Mouse (Mus musculus): ENCODE results near the gene Cers5.

DNA sequence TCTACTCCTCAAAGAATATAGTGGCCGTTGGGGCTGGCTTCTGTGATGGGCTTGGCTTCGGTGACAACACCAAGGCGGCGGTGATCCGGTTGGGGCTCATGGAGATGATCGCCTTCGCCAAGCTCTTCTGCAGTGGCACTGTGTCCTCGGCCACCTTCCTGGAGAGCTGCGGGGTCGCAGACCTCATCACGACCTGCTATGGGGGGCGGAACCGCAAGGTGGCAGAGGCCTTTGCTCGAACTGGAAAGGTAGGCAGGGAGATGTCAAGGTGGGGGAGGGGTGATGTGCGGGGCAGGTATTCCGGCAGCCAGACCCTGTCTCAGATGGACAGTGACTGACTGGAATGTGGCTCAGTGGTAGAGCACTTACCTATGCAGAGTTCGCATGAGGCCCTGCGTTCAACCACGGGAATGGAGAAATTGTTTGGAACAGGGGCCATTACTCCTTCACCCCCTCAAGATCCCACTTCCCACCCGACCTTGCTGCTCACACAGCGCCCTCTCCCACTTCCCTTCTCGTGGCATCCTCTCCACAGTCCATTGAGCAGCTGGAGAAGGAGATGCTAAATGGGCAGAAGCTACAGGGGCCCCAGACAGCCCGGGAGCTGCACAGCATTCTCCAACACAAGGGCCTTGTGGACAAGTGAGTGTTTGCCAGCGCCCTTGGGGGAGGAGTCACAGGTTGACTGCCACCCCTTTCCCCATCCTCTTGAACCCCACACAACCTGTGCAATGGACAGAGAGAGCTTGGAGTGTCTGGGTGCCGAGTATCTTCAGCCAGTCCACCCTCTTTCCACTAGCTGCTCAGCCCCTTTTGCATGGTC, 50.6 kb downstream of the Cers5 start:
- TF ChIP-seq EP300 (IDR thresholded peaks at IDR 0.05; ENCODE audit: insufficient read depth, low read depth, low read length) (no peak), POLR2A (IDR thresholded peaks at IDR 0.05; ENCODE audit: insufficient read depth, low read depth, low read length) (no peak)

Data from heart, adult 2 months (tissue).